Mouse (Mus musculus) lung, postnatal 0 days (tissue): ENCODE measurements at regions not wholly inside any gene's neighbourhood (a gene's known extent, or its start where the extent isn't known, plus 50 kb on each side); places are given as distances from the start of the nearest gene placed in this dataset.

Experiments used
- CTCF ChIP-seq: IDR thresholded peaks from 2 replicates; pipeline ENCODE4 v1.5.1; 2016; ENCODE audit warnings: antibody characterized with exemption, mild to moderate bottlenecking
- EP300 ChIP-seq: IDR thresholded peaks from 2 replicates; pipeline ENCODE4 v1.6.1; 2016; ENCODE audit warnings: antibody characterized with exemption, mild to moderate bottlenecking, control low read depth

GRCm38 (mm10) chr3:52861538-52861937 lies 155.5 kb downstream of the Cog6 start:
- TF ChIP-seq EP300 (no peak), CTCF (no peak)
